Mouse (Mus musculus): ENCODE measurements at regions not wholly inside any gene's neighbourhood (a gene's known extent, or its start where the extent isn't known, plus 50 kb on each side); places are given as distances from the start of the nearest gene placed in this dataset.

DNA sequence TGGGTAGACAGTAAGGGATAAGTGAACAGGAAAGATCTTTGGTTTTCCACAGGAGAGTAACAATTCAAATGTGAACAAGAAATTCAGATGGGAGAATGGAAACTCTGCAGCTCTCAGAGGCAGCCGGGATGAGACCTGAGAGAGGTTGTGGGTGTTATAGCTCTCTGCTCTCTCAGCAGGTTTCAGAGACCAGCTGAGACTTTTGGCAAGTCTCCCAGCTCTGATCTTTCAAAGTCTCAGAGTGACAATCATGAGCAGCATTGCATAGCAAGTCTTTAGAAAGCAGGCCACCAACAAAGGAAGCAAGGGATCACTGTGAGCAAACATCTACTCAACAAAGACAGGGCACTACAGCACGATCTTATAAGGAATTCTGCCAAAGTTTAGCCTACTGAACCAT lies 73.4 kb upstream of the Gnpda2 start:
- no peak for DNase-seq

DNA sequence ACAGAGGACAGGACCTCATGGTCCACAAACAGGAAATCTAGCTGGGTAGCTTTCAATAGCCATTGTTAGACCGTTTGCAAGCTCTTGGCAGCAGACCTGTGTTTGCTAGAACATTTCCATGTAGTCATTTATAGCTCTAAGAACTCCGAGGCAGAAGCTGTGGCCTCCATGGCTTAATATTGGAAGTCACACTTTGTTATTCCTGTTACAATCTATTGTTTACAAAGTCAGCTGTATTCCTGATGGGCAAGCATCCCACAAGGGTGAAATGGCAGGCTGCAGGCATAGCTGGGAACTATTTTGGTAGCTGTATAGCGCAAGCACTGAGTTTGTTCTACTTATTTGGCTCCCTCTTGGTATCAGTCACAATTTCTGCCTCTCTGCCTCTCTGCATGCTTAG lies 71.8 kb upstream of the Gnpda2 start:
- no peak for DNase-seq

All from cerebellum, postnatal 36 days (tissue).